Mouse (Mus musculus) urinary bladder, adult 18-20 months (tissue): ENCODE results near the gene Iffo2.
A peak's percentile ranks its signal among the peaks of the same experiment; 100 is the strongest.

Experiments
- DNase-seq, 2 experiments: peaks; one replicate each; pipeline ENCODE4 v3.0.0; 2022; ENCODE audit warnings: low spot score in 2 of 2, mixed read lengths in 2 of 2

Iffo2 gene

GRCm38 (mm10) chr4:139606732-139607131, 76.4 kb downstream of the Iffo2 start:
- no peak for DNase-seq

DNA sequence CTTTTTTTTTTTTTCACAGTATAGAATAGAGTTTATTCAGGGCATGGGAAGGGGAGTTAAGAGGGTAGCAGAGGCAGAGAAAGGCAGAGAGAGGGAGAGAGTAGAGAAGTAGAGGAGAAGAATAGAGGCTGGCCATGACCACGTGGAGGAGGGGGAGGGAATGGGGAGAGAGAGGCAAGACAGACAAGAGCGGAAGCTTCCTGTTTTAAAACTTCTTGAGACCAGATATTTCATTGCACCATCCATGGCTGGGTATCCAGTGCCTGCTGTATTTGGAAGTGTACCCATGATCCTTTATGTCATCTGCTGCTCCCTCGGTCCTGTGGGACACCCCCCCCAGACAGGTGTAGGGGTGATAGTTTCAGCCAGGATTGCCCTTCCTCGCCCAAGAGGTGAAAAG, 78.6 kb downstream of the Iffo2 start:
- no peak for DNase-seq

GRCm38 (mm10) chr4:139610954-139611353, 80.6 kb downstream of the Iffo2 start:
- no peak for DNase-seq

- peak; percentile 57 to 75 for DNase-seq
These were observed 81.2 kb downstream of the Iffo2 start for GRCm38 (mm10) chr4:139611542-139611953.

- no peak for DNase-seq
These were observed 84.3 kb downstream of the Iffo2 start for GRCm38 (mm10) chr4:139614524-139615260.

DNA sequence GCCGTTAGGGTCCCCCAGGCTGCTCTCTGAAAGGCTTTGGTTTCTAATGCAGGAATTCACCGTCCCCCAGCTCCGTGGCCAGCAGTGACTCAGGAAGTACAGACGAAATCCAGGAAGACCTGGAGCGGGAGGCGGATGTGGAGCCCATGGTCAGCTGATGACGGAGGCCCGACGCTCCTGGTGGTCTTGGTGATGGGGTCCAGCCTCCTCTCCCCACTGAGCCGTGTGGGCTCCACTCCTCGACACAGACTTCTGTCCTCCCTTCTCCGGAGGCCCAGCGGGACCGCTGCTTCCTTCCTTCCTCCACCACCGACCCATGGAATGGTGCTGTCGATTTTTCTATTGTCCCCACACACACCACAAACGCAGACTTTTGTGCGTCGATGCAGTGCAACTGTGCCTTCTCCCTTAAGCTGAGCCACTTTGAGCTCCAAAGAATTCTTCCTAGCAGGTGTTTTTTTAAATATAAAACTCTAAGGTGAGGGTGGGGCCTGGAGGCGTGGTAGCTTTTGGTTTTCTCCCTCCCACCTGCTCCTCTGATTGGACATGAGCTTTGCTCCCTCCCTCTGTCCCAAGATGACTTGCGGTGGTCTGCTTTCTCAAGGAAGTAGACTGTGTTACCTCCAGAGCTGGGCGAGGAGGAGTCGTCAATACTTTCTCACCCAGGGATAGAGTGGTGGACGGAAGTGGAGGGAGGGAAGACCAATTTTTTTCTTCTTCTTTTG, 86.1 kb downstream of the Iffo2 start:
- DNase-seq, result peak in 1 of 2 experiments; percentile 56

DNA sequence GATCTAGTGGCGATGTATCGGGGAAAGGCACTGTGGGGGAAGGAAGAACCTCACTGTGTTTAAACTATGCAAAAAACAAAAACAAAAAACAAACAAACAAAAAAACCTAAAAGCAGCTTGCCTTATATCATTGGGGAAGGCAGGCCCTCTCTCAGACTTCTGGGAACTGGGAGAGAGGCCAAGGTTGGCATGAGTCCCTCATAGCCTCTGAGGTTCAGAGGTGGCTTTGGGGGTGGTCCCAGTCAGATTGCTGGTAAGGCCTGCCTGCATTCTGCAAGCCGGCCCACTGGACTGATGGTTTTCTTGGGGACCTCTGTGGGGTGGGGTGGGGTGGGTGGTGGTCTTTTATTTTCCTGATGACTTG, 86.6 kb downstream of the Iffo2 start:
- DNase-seq, result no peak

GRCm38 (mm10) chr4:139619765-139620164, 89.4 kb downstream of the Iffo2 start:
- DNase-seq, result no peak

DNA sequence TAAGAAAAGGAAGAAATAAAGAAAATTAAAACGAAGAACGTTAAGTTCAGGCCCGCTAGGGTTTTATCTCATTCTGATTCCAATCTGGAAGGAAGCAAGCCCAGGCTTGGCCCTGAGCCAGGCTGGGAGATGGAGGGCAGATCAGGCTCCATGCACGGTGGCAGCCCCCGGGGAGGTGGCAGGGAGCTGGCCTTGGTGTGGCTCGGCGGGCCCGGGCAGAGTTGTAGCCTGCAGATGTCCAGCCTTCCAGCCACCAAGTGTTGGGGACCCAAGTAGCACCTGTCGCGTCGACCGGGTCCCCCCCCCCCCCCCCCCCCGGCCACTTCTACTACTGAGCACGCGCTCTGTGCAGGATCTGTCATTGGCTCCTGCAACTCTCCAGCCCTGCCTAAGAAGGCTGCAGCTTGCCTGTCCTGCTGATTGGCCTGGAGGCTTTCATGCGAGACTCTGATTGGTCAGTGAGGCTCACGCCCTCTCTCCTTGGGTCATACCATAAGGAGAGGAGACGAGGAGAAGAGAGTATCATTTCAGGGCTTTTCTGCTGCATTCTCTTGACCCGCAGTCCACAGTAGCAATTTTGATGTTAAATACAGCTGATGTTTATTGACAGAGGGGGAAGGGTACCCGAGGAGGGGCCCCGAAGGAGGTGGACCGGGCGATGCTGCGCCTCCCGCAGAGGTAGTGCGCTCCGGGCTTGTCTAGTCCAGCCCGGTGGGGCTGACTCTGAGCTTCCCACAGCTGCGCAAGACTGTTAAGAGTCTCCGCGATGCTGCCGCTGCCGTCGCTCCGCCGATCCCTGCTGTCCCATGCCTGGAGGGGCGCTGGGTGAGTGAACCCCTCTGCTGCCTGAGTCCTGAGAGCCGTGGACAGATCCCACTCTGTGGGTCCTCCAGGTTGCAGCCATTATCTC, 92.3 kb downstream of the Iffo2 start, which contains the start of gene Aldh4a1:
TSS of gene Aldh4a1 (plus strand) at position 494 of the 910 bp plus-strand sequence.
- peak; percentile 84 to 86 for DNase-seq

DNA sequence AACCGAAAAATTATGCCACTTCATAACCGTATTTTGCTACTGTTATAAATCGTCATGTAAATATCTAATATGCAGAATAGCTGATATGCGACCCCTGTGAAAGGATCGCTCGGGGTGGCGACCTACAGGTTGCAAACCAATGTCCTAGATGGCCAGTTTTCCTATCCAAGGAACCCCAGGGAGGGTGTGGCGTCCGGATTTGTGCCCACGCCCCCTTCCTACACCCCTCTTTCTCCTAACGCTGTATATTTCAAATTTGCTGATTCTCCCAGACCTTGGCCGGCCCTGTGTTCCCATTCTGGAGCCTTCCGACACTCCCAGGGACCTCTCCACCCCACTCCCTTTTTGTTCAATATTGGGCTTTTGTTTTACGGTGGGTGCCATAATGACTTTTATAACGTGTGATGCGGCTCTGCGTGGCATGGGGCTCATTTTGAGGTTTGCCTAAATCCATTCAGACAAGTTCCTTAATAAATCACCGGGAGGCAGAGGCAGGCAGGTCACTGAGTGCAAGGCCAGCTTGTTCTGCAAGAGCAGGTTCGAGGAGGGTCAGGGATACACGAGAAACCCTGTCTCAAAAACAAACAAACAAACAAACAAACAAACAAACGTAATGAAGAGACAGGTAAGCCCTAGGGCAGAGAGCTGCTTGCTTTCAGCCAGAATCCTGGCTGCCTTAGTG, 93.2 kb downstream of the Iffo2 start:
- no peak for DNase-seq

DNA sequence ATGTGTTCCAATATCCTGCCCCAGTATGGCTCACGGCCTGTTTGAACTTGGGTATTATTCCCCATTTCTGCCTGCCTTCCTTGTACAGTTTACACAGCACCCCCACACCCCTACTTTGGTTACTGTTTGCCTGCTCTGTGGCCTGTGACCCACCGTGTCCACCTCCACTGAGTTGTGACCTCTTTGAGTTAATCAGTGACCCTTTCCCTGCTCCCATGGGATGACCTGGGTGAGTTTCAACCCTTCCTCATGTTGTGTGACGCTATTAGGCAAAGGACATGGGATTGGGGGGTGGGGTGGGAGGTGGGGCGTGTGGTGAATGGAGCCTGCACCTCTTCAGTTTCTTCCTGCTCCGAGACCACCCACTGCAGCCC, 93.8 kb downstream of the Iffo2 start:
- no peak for DNase-seq

DNA sequence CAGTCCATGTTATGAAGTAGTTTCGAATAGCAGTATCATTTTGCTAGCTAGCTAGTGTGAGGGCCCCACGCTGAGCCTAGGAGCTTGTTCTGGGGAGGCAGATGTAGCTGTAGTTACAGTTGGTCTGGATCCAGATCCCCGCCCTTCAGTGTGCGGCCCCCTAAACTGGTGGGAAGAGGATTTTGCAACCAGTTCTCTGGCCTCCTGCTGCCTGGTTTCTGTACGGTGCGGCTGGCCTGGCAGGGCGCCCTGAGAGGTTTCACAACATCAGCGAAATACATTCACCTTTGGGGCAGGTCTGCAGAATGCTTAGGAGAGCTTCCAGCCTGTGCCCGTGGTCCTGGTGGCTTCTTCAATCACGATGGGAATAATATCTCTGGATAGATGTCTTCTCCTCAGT, 94.4 kb downstream of the Iffo2 start:
- DNase-seq, result peak in 1 of 2 experiments; percentile 42

DNA sequence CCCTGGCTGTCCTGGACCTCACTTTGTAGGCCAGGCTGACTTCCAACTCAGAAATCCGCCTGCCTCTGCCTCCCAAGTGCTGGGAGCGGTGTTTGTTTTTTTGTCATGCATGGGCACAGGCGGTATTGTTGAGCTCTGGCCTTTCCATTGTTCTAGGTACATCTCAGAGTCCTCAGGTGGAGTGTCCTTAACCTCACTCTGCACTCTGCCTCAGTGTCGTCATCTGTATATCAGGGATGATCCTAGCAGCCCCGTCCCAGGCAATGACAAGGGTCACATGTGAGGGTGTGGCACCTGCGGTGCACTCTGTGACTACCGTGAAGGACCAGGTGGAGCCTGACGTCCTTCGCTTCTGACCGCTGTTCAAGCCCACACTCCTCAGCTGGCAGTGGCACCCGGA, 97.0 kb downstream of the Iffo2 start:
- DNase-seq, result no peak

DNA sequence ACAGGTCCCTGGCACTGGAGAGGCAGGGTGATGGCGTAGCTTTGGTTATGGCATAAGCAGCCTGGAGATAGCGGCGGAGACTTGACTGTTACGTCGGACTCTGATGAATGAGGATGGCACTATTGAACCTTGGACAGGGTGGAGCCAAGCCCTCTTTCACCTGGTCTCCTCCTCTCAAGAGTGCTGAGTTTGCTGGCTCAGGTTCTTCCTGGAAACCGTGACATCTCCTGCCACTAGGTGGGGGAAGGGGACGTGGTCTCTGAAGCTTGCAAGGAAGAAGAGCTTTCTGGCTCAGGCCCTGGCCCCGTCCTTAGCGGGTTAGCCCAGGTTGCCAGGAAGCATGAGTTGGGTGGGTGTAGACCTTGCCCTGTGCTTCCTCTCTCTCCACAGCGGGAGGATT, 99.8 kb downstream of the Iffo2 start:
- no peak for DNase-seq

DNA sequence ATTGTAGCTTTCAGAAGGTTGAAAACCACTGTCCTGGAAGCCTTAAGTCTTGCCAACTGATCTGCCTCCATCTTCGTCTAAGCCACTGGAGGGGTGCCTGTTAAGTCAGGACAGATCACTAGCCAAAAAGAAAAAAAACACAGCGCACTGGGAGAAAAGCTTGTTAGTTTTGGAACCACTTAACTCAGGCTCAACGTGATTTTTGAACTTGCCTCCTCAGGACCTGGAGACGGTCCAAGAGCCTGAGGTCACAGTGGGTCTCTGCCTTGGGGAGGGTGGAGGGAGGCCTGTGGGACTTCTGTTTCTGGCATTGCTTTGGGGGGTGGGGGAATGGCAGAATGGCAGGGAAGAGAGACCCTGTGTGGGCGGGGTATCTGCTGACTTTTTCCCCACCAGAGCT, 100.8 kb downstream of the Iffo2 start:
- no peak for DNase-seq

DNA sequence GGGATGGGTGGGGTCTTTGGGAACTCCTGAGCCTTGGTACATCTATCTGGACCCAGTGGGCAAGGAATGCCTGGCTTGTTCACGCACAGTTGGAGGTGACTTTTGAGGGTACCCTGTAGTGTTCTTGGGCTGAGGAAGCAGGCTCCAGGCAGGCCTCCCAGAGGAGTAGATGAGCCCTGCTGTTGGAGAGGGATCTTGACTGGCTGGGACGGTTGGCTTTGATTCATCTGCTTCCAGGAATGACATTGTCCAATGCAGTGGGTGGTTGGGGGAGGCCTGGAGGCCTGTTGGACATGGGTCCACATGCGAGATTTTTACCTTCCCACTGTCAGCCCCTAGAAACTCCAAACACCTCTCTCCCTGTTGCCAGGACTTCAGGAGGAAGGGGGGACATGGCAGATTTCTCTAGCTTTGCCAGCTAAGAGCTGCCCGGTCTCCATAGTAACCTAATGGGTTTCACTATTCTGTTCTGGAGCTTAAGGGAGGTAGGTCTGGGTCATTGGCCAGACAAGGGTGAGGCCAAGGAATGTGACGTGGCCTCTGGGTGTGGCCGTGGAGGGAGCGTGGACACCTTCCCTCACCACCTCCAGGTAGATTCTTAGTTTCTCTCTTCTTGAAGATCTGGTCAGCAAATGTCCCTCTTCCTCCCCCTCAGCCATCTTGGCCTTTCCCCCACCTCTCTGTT, 101.4 kb downstream of the Iffo2 start:
- no peak for DNase-seq

DNA sequence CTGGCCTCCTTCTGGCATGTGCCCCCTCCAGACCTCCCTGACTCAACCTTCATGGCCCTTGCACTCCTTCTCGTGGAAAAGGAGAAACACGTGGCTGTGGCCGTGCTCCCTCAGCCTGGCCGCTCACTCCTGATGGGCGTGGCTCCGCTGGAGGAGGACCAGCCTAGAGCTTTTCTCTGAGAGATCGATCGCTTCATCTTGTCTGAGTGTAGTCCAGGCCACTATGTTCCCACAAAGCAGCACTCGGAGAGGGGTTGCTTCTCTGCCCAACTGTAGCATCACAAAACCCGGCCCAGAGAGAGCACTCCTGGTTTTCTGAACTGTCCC, 101.9 kb downstream of the Iffo2 start:
- DNase-seq, result no peak

DNA sequence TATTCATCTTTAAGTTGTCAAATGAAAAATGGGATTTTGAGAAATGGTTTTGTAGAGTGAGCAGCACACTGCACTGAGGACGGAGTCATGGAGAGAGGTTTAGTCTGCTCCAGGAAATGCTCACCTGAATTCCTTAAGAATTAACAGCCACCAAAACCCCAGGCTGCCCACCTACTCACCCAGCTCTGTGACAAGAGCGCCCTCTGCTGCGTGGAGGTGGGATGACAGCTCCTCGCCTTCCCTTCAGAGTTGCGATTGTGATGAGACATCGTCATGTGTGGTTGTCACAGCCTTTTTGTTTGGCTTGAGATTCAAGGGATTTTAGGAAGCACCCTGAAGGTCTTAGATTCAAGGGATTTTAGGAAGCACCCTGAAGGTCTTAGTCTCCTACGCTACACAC, 106.0 kb downstream of the Iffo2 start:
- peak in 1 of 2 experiments; percentile 70 for DNase-seq

DNA sequence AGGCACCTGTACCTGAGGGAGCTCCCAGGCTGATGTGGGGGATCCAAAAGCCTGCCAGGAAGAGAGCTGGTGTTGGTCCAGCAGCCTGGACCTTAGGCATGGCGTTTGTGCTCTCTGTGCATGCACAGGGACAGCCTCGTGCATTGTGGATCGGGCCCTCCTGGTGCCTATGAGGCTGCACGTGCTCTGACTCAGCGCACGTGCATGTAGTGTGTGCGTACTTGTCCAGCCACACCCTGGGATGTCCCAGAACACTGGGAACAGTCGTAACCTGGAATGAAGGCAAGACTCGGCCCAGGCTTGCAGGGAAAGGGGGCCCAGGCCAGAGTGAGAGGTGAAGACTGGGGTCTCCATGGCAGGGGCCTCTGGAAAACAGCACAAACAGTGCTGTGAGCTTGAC, 107.5 kb downstream of the Iffo2 start:
- DNase-seq, result peak in 1 of 2 experiments; percentile 31

GRCm38 (mm10) chr4:139638356-139638755, 108.0 kb downstream of the Iffo2 start:
- no peak for DNase-seq

DNA sequence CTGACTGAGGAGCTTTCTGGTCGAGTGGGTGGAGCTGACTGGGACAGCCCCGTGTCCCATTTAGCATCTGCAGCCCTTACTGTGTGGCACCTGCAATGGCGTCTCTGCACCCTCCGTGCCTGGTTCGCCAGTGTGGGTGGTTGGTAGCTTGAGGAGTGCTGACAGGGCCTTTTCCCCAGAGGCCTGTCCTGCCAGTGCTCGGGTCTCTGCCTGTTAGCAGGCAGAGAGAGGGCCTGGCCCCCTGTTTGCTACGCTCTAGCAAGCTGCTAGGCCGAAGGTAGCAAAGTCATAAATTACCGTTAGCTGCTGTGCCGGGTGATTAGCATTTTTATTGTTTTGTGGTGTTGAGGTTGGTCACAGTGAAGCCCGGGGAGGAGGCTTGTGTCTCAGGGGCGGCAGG, 109.5 kb downstream of the Iffo2 start:
- DNase-seq, result no peak
